Mouse (Mus musculus) adrenal gland, postnatal 4 days (tissue): ENCODE data around the gene Olfr1317. TPM values are rescaled to one million over a fixed set of nuclear protein-coding genes. Genes with fewer than 3 reads are reported as not detected.

ENCODE experiments used
- DNase-seq, 2 experiments: peaks; one replicate each; pipeline ENCODE4 v3.0.0; 2021 to 2022; ENCODE audit warnings: low spot score in 2 of 2, mixed read lengths in 2 of 2
- long read RNA-seq, 2 experiments: library from polyadenylated mRNA; stranded (forward); transcript quantifications; one replicate each; pipeline ENCODE4 v2.0.0; 2021
- total RNA-seq, 2 experiments: library from RNA; stranded (reverse); gene quantifications; 2 replicates each; pipeline ENCODE4 v1.2.3; 2021

The Olfr1317 gene
- not detected for total RNA-seq
- long read RNA-seq, experiment 1, result 0 reads
- long read RNA-seq, experiment 2, result 0 reads

DNA sequence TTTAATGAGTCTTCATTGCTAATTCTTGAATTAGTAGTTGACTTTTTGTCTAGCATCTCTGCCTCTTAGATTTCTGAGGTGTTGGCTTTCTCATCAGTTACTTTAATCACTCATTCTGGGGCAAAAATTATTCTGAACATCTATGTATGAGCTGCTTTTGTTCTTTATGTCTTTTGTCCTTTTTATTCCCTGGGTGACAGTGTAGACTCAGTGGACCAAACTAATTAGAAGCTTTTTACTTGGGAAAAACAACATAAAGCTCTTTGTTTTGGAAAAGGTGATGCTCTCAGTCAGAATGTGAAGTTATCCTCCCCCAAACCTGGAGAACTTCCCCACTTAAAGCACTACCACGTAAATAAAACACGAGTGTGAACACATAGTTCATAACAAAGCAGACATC is at the start of gene Olfr1317:
TSS of gene Olfr1317 (plus strand) at position 301 of the 400 bp plus-strand sequence.
- DNase-seq, result no peak

DNA sequence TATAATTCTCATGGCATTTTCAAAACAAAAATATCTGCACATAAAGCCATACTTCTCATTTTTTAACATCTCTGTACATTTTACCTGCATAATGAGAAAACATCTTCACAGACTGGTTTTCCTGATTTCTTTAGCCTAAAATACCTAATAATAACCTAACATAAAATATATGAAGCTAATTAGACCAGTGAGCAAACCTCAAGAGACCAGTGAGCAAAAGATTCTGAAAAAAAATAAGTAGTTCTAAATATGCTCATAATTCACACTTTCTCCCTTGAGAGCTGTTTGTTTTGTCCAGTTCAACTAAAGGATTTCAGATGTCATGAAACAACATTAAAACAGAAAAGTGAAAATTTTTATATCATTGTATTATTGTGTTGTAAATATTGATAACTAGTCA is 43.4 kb upstream of the Olfr1317 start, which contains the start of gene Olfr1314:
TSS of gene Olfr1314 (minus strand) at position 101 of the 400 bp plus-strand sequence.
- DNase-seq, result no peak

DNA sequence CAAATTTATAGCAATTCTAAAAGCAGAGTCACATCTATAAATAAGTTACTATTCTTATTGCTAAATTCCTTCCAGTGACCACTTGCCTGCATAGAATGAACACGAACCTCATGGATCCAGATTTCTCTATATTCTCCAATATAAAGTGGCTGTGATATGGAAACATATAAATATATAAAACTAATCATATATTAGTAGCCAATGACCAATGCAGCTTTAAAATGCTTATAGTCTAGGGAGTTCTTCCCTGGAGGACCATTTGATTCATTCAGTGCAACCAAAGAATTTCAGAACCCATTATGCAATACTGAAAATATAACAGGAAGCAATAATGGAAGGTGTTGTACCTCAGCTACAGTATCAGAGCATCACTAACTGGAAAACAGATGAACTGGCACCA is 24.8 kb upstream of the Olfr1317 start, which contains the start of gene Olfr1315-ps1:
TSS of gene Olfr1315-ps1 (minus strand) at position 101 of the 400 bp plus-strand sequence.
- DNase-seq, result no peak

DNA sequence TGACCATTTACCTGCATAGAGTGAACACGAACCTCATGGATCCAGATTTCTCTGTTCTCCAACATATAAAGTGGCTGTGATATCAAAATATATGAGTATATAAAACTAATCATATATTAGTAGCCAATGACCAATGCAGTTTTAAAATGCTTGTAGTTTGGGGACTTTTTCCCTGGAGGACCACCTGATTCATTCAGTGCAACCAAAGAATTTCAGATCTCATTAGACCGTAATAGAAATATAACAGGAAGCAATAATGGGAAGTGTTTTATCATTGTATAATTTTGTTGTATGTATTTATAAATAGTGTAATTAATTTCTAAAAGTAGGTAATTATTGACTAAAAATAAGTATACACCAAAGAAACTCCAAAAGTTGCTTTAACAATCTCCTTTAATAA is 5.3 kb upstream of the Olfr1317 start, which contains the start of gene Olfr1316:
TSS of gene Olfr1316 (minus strand) at position 101 of the 400 bp plus-strand sequence.
- DNase-seq, result no peak

DNA sequence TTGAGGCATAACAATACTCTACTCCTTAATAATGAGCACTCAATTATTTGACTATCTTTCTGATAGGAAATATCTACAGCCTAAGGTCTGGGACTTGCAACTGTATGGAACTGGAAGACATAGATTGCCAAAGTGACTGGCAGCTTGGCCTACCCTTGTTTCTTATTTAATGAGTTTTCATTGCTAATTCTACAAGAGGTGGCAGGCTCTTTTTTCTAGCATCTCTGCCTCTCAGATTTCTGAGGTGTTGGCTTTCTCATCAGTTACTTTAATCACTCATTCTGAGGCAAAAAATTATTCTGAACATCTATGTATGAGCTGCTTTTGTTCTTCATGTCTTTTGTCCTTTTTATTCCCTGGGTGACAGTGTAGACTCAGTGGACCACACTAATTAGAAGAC is 13.8 kb downstream of the Olfr1317 start, which contains the start of gene Olfr1318:
TSS of gene Olfr1318 (plus strand) at position 301 of the 400 bp plus-strand sequence.
- DNase-seq, result no peak

Other genes starting within 250 kb of the Olfr1317 start
- gene Olfr1306, start 224.1 kb upstream of the Olfr1317 start, total RNA-seq, result not detected
- not detected for gene Olfr1307, start 190.9 kb upstream of the Olfr1317 start, total RNA-seq
- gene Olfr1308, start 175.4 kb upstream of the Olfr1317 start, total RNA-seq, result not detected
- not detected for gene Olfr1309, start 150.0 kb upstream of the Olfr1317 start, total RNA-seq
- not detected for gene Olfr1310, start 127.6 kb upstream of the Olfr1317 start, total RNA-seq
- not detected for gene Olfr1311, start 115.9 kb upstream of the Olfr1317 start, total RNA-seq
- gene Olfr1312, start 90.1 kb upstream of the Olfr1317 start, total RNA-seq, result not detected
- gene Olfr1313, start 62.5 kb upstream of the Olfr1317 start, total RNA-seq, result not detected
- gene Olfr1314, start 43.5 kb upstream of the Olfr1317 start, total RNA-seq, result not detected
- not detected for gene Olfr1315-ps1, start 24.9 kb upstream of the Olfr1317 start, total RNA-seq
- gene Olfr1316, start 5.4 kb upstream of the Olfr1317 start, total RNA-seq, result not detected
- not detected for gene Olfr1318, start 13.9 kb downstream of the Olfr1317 start, total RNA-seq
- 10 to 100 TPM in 1 of 2 experiments, 1 to 10 TPM in 1; 8.2 to 12.5 TPM for gene Lpcat4, start 99.1 kb downstream of the Olfr1317 start, total RNA-seq
- gene Nutm1, start 119.0 kb downstream of the Olfr1317 start, total RNA-seq, result not detected
- gene Nop10, start 121.6 kb downstream of the Olfr1317 start, total RNA-seq, result 10 to 100 TPM; 89.3 to 93.9 TPM
- gene Slc12a6, start 125.5 kb downstream of the Olfr1317 start, total RNA-seq, result 10 to 100 TPM; 52.8 to 54.2 TPM
- not detected for gene Gm21985, start 126.0 kb downstream of the Olfr1317 start, total RNA-seq
- gene Emc4, start 227.7 kb downstream of the Olfr1317 start, total RNA-seq, result 10 to 100 TPM; 75.3 to 80.2 TPM
- gene Katnbl1, start 238.9 kb downstream of the Olfr1317 start, total RNA-seq, result 10 to 100 TPM; 17.1 to 17.3 TPM